Mouse (Mus musculus): ENCODE results near the gene Zfp568.
A peak's percentile ranks its signal among the peaks of the same experiment; 100 is the strongest.

Zfp568 gene

DNA sequence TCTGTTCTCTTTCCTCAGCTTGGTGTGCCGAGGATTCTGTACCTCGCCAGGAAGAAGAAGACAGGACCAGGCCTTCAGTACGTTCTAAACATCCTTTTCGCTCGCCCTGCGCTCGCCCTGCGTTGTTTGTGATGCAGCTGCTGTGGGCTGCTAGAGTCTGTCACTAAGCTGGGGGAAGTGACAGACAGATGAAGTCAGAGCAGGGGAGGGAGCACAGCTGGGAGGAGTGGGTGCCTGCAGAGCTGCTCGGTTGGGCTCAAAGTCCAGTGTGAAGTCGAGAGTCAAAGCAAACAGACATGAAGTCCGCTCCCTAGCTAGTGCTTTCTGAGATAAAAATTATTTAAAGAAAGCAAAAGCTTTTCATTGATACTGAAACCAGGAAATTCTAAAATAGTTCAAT lies 5.3 kb downstream of the Zfp568 start:
- DNase-seq (ENCODE audit: low read depth, low spot score) = no peak

DNA sequence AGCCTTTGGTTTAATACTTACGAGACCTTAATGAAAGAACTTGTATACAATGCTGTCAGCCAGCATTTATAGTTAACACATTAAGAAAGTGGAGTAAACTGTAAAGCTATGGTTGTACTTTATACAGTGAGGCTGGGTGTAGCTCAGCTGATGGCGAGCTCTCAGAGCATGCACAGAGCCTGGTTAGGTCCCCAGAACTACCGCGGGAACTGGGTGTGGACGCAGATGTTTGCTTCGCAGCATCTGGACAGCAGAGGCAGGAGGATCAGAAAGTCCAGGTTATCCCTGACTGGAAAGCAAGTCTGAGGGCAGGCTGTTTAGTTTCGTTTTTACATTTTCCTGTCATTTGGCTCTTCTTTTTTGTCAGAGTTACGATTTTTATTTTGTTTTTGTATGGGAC lies 8.9 kb downstream of the Zfp568 start:
- DNase-seq (ENCODE audit: low read depth, low spot score) = no peak

DNA sequence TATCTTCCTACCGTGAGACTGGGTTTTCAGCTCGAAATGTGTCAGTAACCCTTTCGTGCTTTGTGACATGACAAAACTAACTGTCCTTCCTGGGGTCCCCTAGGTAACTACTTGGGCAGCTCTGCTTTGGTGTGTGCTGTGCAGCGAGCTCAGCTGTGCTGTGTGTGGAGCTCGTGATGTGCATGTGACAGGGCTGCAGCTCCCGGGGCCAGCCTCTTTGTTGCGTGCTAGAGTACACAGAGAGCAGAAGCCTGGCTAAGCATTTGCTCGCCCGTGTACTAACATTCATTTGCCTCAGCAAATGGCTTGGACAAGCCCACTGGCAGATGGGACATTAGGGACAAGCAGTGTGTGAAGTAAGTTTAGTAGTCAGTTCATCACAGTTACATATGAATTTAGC lies 9.6 kb downstream of the Zfp568 start:
- no peak for DNase-seq (ENCODE audit: low read depth, low spot score)

DNA sequence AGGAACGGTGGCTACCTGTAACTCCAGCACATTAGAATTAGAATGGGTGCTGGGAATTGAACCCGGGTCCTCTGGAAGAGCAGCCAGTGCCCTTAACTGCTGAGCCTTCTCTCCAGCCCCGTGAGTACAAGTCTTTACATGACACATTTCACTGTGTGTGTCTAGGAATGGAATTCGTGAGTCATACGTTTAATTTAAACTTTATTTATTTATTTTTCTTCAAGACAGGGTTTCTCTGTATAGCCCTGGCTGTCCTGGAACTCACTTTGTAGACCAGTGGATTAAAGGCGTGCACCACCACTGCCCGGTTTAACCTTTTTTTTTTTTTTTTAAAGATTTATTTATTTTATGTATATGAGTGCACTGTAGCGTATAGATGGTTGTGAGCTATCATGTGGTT lies 11.4 kb downstream of the Zfp568 start:
- no peak for DNase-seq (ENCODE audit: low read depth, low spot score)

DNA sequence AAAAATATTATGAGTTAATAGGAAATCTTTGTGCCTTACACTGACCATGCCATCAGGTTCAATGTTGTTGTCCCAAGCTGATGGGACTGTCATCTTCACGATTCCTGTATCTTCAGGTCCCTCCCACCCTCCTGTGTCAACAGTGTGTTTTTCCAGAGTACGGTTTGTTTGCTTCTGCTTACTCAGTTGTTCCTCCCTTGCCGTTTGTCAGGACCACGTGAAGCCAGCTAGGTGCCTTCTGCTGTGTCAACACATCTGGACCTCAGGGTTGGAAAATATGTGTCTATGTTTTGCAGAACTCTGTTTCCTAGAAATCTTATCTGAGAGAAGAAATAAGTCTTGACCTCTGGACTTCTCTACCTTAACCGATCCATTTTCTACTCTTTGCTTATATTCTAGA lies 16.8 kb downstream of the Zfp568 start:
- DNase-seq (ENCODE audit: low read depth, low spot score) = no peak

DNA sequence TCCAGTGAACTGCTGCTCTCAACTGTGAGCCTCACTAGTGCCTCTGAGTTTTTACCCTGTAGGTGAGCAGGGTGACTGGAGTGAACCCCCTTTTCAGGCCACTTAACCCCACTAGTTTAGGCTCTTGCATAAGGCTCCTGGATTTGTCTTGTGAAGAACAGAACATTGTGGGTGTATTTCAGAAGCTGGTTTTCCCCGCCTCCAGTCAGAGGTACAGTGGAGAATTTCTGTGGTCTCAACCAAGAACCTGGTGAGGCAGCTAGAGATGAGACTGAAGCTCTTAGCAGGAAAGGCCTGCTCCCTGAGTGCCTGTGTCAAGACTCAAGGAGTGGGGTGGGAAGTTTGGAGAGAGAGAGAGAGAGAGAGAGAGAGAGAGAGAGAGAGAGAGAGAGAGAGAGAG lies 23.8 kb downstream of the Zfp568 start:
- no peak for DNase-seq (ENCODE audit: low read depth, low spot score)

DNA sequence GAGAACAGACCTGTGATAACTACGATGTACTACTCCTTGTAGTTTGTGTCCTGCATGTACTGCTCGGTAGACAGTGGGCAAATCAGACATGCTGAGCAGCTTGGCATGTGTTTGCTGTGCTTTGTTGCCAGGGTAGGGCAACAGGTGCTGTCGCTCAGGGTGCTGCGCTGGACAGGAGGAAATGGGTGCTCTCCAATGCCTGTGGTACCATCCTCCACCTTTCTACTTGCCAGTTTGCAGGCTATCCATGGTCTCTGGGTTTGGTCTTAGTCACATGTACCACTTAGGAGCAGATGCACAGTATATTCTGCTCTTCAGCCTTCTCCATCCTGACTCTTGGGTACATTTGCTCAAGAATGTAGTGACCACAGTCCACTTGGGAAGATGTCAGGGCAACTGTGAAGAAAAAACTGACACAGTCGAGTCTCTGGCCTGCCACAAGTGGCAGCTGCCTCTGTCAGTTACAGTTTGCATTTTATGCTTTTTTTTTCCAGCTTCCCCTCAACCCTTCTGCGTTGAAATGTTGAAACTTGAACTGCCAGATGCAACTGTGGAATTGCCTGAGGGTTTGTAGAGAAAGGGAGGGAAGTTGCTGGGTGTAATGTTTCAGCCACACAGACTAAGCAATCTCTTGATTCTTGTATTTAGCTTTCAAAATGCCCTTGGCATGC lies 24.4 kb downstream of the Zfp568 start:
- no peak for DNase-seq (ENCODE audit: low read depth, low spot score)

DNA sequence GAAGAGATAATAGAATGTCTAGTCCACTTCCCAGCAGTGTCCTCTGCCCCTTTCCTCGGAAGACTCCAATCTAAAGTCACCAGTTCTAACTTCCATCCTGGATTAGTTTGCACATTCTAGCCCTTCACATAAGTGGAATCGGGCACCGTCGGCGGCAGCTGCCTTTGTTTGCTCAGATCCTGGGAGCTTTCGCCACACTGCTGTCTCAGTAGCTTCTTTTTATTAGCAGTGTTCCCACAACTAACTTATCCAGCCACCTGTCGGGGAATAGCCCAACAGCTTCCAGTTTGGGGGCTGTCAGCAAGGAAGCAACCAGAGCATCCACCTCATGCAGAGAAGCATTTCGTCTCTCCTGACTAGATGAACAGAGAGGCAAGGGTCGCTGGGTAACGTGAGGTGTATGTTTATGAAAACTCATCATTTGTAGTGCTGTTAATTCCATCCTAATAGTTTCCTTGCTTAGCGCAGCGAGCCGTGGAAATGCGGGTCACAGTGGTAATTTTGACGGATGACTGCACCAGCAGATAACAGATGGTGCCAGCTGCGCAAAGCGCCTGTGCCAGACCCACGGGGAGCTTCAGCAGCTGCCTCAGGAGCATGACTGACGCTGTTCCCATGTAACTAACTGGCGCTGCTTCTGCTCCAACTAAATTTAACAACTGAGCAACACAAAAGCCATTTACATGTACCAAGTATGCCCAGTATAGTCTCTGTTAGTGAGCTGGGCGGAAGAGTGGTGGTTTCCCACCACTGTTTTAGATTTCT lies 25.7 kb downstream of the Zfp568 start:
- peak; percentile 39 for DNase-seq (ENCODE audit: low read depth, low spot score)

DNA sequence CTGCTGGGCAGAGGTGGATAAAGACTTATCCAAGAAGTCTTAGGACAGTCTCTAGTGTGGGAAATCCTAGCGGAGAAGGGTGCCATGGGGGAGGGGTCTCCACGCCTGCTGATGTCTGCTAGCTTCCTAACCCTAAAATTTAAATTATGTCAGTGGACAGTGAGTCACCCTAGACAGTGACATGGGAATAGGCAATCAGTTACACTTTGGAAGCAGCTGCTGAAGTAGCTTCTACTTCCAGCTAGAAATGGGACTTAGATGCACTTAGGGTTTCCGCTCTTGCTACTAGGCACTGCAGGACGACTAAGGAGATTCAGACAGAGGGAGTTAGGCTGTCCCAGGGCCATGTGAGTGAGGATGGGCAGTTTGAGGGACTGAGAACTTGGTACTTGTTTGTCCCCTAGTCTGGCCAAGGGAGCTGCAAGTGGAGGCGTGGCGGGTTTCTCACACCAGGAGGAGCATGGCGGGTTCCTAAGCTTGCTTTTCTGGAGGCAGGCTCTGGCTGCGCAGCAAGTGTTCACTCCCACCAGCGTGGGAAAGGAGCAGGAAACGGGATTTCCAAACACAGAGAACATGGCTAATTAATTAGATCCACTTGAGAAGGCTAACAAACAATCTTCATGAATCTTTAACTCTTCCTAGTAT lies 26.9 kb downstream of the Zfp568 start:
- no peak for DNase-seq (ENCODE audit: low read depth, low spot score)

DNA sequence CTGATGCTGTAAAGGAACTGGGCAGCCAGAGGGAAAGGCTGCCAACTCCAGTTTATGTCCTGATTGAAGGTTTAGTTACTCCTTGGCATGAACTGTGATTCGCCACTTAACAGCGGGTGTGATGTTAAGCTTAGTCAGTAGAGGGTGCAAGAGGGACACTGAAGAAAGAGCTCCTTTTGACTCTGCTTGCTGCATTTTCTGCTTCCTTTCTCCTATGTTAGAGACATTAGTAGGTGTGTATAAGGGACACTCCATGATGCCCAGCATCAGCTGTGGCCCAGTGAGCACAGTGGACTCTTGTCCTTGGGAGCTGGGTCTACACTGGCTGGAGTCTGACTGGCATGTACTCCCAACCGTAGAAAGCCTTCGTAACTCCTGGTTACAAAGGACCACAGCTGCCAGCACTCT lies 29.2 kb downstream of the Zfp568 start:
- peak; percentile 38 for DNase-seq (ENCODE audit: low read depth, low spot score)

DNA sequence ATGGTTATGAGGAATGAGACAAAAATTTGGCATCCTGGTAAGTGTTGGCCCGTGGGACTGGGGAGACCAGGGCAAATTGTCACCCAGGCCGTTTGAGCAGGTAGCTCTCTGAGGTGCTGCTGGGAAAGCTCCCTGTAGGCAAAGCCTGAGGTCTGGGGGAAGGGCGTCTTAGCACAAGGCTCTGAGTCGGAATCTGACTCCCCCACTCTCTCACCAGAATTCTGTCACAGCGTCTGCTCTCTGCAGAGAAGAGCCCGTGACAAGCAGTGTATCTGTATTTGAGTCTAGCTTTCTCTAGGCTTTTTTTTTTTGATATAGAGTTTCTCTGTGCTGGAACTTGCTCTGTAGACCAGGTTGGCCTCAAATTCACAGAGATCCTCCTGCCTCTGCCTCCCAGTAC lies 33.5 kb downstream of the Zfp568 start:
- no peak for DNase-seq (ENCODE audit: low read depth, low spot score)

DNA sequence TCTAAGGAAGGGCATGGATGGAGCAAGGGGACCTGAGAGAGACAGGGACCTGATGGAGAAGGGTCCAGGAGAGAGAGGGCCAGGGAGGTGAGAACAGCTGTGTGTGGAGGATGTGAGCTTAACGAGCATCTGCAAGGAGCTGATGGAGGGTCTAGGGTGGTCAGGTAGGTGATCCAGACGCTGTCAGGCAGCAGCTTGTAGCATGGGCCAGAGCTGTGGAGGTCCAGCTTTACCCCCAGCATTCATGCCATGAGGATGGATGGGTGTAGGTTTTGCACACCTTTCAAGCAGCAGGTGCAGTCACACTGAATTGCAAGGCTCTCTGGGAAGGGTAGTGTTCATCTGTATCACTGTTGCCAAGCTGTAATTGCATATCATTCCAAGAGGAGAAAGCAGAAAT lies 35.8 kb downstream of the Zfp568 start:
- DNase-seq (ENCODE audit: low read depth, low spot score) = no peak

DNA sequence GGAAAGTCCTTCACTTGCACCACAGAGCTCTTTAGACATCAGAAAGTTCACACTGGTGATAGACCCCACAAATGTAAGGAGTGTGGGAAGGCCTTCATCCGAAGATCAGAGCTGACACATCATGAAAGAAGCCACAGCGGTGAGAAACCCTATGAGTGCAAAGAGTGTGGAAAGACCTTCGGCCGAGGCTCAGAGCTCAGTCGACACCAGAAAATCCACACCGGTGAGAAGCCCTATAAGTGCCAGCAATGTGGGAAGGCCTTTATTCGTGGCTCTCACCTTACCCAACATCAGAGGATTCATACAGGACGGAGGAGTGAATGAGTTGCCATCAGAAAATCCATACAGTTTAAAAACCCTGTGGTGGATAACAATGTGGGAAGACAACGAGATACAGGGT lies 39.6 kb downstream of the Zfp568 start:
- no peak for DNase-seq (ENCODE audit: low read depth, low spot score)

DNA sequence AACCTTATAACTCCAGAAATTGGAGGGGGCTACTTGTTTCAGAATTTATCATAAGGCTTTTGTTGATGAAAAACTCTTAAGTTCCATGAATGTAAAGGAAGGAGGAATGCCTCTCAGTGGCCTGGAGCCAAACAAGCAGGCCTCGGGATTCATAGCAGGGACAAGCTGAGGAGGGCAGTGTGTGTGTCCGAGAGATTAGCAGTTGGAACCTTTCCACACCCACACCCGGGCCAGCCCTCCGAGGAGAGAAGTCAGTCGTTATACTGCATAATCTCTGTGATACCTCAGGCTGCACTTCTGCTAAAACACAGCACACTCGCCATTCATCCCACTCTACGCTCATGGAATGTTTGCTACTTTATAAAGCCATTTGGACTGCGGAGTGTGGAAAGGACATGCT lies 40.0 kb downstream of the Zfp568 start:
- no peak for DNase-seq (ENCODE audit: low read depth, low spot score)

DNA sequence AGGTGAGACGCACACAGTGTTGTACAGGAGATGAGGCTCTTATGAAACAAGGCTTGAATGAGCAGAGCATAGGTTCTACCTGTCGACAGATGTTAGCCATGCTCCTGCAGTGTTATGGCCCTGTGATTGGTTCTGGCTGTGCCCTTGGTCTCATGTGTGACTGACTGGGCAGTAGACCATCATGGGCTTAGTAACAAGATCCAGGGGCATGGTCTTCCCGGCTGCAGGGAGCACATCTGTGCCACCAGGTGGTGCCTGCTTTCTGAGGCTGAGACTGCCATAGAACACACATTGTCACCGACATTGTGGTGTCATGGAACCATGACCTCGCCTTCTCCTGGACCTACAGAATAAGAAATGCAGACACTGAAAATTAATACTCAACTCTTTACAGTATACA lies 41.6 kb downstream of the Zfp568 start:
- DNase-seq (ENCODE audit: low read depth, low spot score) = no peak

DNA sequence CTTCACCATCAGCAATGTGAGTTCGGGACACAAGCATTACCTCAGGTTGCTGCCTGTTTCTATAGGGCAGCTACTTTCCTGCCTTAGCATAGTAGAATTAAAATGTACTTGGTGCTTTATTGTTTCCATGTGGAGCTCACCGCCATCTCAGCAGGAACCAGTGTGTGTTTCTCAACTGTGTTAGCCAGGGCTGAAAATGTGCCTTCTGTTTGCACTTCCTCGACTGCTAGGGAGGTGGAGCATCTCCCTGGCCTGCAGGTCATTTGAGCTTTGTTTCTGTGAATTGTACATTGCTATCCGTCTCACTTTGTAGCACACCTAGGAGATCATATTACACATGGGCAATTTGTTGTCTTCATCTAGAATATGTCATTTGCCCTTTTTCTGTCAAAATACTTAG lies 43.6 kb downstream of the Zfp568 start:
- no peak for DNase-seq (ENCODE audit: low read depth, low spot score)

DNA sequence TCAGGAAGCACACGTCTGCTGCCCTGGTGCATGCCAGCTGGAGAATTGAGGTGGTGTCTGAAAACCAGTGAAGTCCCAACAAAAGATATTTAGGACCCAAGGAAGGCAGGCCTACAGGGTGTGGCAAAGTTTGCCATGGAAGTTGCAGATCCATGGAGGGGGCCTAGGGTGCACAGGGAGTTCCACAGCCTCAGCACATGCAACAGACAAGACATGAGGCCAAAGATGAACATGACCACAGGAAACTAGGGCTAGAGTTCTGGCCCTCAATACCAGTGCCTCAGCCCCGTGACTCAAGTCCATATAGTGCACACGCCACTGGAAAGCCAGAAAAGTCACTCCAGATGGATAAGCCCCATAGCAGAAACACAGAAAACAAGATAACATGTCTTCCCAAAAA lies 44.8 kb downstream of the Zfp568 start:
- no peak for DNase-seq (ENCODE audit: low read depth, low spot score)

DNA sequence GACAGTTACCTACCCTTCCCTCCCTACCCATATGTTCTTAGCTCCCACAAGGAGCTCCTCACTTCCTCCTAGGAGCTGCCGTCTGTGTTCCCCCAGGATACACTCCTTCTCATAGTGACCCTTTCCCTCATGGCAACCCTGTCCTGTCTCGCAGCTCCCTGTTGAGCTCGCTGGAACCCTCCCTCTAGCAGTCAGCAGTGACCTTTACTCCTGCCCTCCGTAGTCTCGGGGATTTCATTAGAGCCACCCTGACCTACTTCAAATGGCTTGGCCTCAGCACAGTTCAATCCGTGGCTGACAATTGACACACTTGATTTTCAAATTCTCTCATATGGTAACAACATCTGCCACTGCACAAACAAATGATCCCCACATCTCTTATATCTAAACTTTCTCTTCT lies 46.9 kb downstream of the Zfp568 start:
- DNase-seq (ENCODE audit: low read depth, low spot score) = no peak

DNA sequence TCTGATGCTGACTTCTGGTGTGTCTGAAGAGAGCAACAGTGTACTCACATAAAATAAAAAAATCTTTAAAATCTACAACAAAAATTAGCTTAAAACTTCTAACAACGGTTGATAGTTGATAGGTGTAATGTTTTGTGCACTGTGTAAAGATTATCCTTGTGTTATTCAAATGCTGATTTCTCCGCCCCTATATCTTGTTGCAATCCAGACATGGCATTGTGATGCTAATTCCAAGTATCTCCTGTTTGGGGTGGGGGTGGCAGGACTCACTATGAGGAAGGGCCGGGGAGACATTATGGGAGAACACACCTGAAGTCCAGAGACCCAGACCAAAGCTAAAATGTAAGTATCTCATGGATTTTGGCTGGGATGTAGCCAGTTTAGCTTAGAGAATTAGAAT lies 47.6 kb downstream of the Zfp568 start:
- no peak for DNase-seq (ENCODE audit: low read depth, low spot score)

DNA sequence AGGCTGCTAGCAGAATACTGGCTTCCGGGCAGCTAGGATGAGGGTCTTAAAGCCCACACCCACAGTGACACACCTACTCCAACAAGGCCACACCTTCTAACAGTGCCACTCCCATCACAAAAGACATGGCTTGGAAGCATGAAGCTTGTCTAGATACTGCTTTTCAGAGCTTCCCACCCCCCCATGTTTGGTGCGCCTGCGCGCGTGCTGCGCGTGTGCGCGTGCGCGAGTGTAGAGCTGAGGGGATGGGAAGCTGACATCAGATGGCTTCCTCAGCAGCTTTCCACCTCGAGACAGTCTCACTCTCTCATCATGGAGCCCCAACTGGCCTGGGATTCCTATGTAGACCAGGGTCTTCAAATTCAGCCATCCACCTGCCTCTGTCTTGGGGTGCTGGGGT lies 50.6 kb downstream of the Zfp568 start:
- DNase-seq (ENCODE audit: low read depth, low spot score) = no peak

DNA sequence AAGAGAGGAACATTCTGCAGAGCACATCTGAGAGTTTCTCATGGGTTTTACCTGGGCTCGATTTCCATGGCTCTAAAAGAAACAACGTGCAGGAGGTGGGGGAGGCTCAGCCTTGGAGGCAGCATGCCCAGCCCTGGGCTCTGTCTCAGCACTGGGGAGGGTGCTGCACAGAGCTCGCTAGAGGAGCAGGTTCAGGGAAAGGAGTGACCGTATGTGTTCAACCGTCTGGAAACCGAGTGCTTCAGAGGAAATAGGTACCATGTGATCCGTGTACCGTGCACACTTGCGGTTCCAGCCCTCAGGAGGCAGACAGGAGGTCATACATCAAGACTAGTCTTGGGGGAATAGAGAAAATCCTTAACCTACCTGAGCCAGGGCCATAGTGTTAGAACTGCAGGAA lies 60.6 kb downstream of the Zfp568 start:
- DNase-seq (ENCODE audit: low read depth, low spot score) = no peak

DNA sequence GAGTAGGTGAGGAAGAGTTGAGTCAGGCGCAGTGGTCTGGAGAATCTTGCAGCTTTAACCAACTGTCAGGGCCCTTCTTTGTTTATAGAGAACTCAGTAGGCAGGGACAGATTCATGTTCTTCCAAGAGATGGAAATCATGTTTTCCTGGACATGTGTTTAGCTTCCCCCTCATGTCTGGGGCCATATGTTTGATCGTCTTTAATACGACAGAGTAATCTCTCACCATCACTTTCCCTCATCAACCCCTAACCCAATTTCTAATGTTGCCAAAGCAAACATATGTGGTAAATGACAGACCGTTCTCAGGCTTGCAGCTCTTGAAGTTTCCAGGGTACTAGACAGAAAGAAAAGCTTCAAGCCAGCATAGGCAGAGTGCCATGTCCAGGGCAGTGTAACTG lies 64.4 kb downstream of the Zfp568 start:
- DNase-seq (ENCODE audit: low read depth, low spot score) = no peak

DNA sequence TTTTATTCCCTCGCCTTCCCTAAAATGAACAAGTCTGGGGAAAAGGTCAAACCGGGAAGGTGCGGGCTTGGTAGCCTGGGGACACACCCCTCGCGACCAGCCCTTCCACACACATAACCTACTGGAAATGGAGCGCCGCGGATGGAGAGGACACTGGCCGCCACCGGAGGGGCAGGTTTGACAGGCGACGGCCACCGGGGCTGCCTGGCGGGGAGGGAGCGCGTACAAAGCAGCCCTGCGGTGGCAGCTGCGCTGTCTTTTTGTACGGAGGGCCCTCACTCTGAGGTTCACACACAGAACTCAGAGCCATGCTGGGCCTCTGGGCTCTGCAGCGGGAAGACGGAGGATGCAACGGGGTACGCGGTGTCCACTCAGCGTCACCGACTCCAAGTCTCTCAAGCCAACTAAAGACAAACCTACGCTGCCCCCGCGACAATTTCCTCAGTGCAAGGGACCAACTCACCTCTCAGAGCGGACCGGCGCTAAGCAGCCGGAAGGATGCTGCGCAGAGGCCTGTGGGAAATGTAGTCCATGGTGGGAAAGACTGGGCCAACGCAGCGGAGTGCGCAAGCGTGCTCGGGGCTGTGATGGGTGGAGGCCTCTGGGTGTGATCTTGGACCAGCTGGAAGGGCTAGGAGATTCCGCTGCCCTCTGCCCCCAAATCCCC lies 67.3 kb downstream of the Zfp568 start, which contains the start of gene Zfp14:
Gene Zfp14 (minus strand): TSS at position 499 of the 667 bp plus-strand sequence.
- DNase-seq (ENCODE audit: low read depth, low spot score) = peak; percentile 81

Measured in retina, adult 2 months (tissue).